Mouse (Mus musculus): ENCODE data around the gene Mxra7. TPM values are rescaled to one million over a fixed set of nuclear protein-coding genes. Genes with fewer than 3 reads are reported as not detected.

Mxra7 gene
- polyA plus RNA-seq, 1 experiment from 2014 or later = 61.8 TPM

GRCm38 (mm10) chr11:116857183-116857850 is 29.5 kb upstream of the Mxra7 start:
- Histone ChIP-seq H3K27me3 (ENCODE audit: control insufficient read depth, insufficient read depth, low read length) (no peaks in the 10 kb centered on the region), H3K9ac (ENCODE audit: low read depth, low read length) (no peak overlapping the region), H3K27ac (ENCODE audit: low read depth, low read length) (no peak overlapping the region), H3K4me1 (replicated peaks; ENCODE audit: control insufficient read depth, insufficient read depth, low read length) (peaks cover 5% of the 10 kb centered on the region; the same call in 1 of the 2 replicates), H3K9me3 (ENCODE audit: control insufficient read depth, low read length) (no peaks in the 10 kb centered on the region), H3K4me3 (ENCODE audit: low read depth, low read length) (no peak overlapping the region), H3K4me2 (replicated peaks; ENCODE audit: low read depth, low read length) (no peak overlapping the region), H3K36me3 (ENCODE audit: control insufficient read depth, insufficient read depth, low read length) (no peaks in the 10 kb centered on the region)
- ATAC-seq (ENCODE audit: low FRiP score) = no peak
- no peak for DNase-seq (ENCODE audit: low spot score)
- WGBS = 77% methylated on average over 12 of the region's 12 CpGs

GRCm38 (mm10) chr11:116854279-116854678 is 26.4 kb upstream of the Mxra7 start:
- peaks cover 10% of the 10 kb centered on the region for H3K4me1 ChIP-seq (replicated peaks; ENCODE audit: control insufficient read depth, insufficient read depth, low read length)
- peaks cover 2% of the 10 kb centered on the region; the same call in 1 of the 2 replicates for H3K36me3 ChIP-seq (ENCODE audit: control insufficient read depth, insufficient read depth, low read length)
- ATAC-seq (ENCODE audit: low FRiP score) = no peak
- no peaks in the 10 kb centered on the region for H3K27me3 ChIP-seq (ENCODE audit: control insufficient read depth, insufficient read depth, low read length)
- 49% methylated on average over 10 of the region's 10 CpGs for WGBS
- no peaks in the 10 kb centered on the region for H3K9me3 ChIP-seq (ENCODE audit: control insufficient read depth, low read length)
- peak overlapping the region; percentile 75 for H3K4me2 ChIP-seq (replicated peaks; ENCODE audit: low read depth, low read length)
- peak overlapping the region; percentile 97 for H3K9ac ChIP-seq (ENCODE audit: low read depth, low read length)
- no peak for DNase-seq (ENCODE audit: low spot score)
- H3K27ac ChIP-seq (ENCODE audit: low read depth, low read length) = no peak overlapping the region
- H3K4me3 ChIP-seq (ENCODE audit: low read depth, low read length) = peak overlapping the region; percentile 99

- ATAC-seq (ENCODE audit: low FRiP score) = peak; percentile 94
- H3K27ac ChIP-seq (ENCODE audit: low read depth, low read length) = peak overlapping the region; percentile 97
- DNase-seq (ENCODE audit: low spot score) = peak; percentile 98
- 1% methylated on average over 35 of the region's 36 CpGs for WGBS
- peak overlapping the region; percentile 97 for H3K9ac ChIP-seq (ENCODE audit: low read depth, low read length)
- peak overlapping the region; percentile 99 for H3K4me3 ChIP-seq (ENCODE audit: low read depth, low read length)
- no peaks in the 10 kb centered on the region for H3K27me3 ChIP-seq (ENCODE audit: control insufficient read depth, insufficient read depth, low read length)
- H3K4me1 ChIP-seq (replicated peaks; ENCODE audit: control insufficient read depth, insufficient read depth, low read length) = peaks cover 10% of the 10 kb centered on the region
- H3K4me2 ChIP-seq (replicated peaks; ENCODE audit: low read depth, low read length) = peak overlapping the region; percentile 75
- H3K36me3 ChIP-seq (ENCODE audit: control insufficient read depth, insufficient read depth, low read length) = peaks cover 2% of the 10 kb centered on the region; the same call in 1 of the 2 replicates
- no peaks in the 10 kb centered on the region for H3K9me3 ChIP-seq (ENCODE audit: control insufficient read depth, low read length)
These were observed 25.7 kb upstream of the Mxra7 start for GRCm38 (mm10) chr11:116853512-116853928.

GRCm38 (mm10) chr11:116852891-116853511 is 25.2 kb upstream of the Mxra7 start, which contains the start of gene Srsf2:
Gene Srsf2, minus strand, starts transcription at chr11:116853094.
- Histone ChIP-seq H3K4me2 (replicated peaks; ENCODE audit: low read depth, low read length) (peak within 1 kb of the TSS; percentile 75), H3K9me3 (ENCODE audit: control insufficient read depth, low read length) (no peaks in the 10 kb centered on the region), H3K27me3 (ENCODE audit: control insufficient read depth, insufficient read depth, low read length) (no peaks in the 10 kb centered on the region), H3K9ac (ENCODE audit: low read depth, low read length) (peak within 1 kb of the TSS; percentile 97), H3K36me3 (ENCODE audit: control insufficient read depth, insufficient read depth, low read length) (peaks cover 2% of the 10 kb centered on the region; the same call in 1 of the 2 replicates), H3K4me3 (ENCODE audit: low read depth, low read length) (peak within 1 kb of the TSS; percentile 99), H3K27ac (ENCODE audit: low read depth, low read length) (peak within 1 kb of the TSS; percentile 97), H3K4me1 (replicated peaks; ENCODE audit: control insufficient read depth, insufficient read depth, low read length) (peaks cover 10% of the 10 kb centered on the region)
- ATAC-seq (ENCODE audit: low FRiP score) = peak; percentile 91
- peak; percentile 98 for DNase-seq (ENCODE audit: low spot score)
- 1% methylated on average over 53 of the region's 74 CpGs for WGBS

GRCm38 (mm10) chr11:116852291-116852890 is 24.5 kb upstream of the Mxra7 start, which contains the start of gene Mfsd11:
Gene Mfsd11, plus strand, starts transcription at chr11:116852440.
- Histone ChIP-seq H3K36me3 (ENCODE audit: control insufficient read depth, insufficient read depth, low read length) (peaks cover 2% of the 10 kb centered on the region; the same call in 1 of the 2 replicates), H3K27ac (ENCODE audit: low read depth, low read length) (peak within 1 kb of the TSS; percentile 97), H3K4me3 (ENCODE audit: low read depth, low read length) (peak within 1 kb of the TSS; percentile 99), H3K4me1 (replicated peaks; ENCODE audit: control insufficient read depth, insufficient read depth, low read length) (peaks cover 10% of the 10 kb centered on the region), H3K9ac (ENCODE audit: low read depth, low read length) (peak within 1 kb of the TSS; percentile 97), H3K9me3 (ENCODE audit: control insufficient read depth, low read length) (no peaks in the 10 kb centered on the region), H3K4me2 (replicated peaks; ENCODE audit: low read depth, low read length) (peak within 1 kb of the TSS; percentile 75), H3K27me3 (ENCODE audit: control insufficient read depth, insufficient read depth, low read length) (no peaks in the 10 kb centered on the region)
- under 1% methylated on average over 70 of the region's 91 CpGs for WGBS
- DNase-seq (ENCODE audit: low spot score) (peak; percentile 77), ATAC-seq (ENCODE audit: low FRiP score) (peak; percentile 34; the same call in 1 of the 2 replicates)

GRCm38 (mm10) chr11:116851576-116852290 is 23.9 kb upstream of the Mxra7 start:
- ATAC-seq (ENCODE audit: low FRiP score) = no peak
- WGBS = under 1% methylated on average over 29 of the region's 29 CpGs

GRCm38 (mm10) chr11:116850833-116851477 is 23.1 kb upstream of the Mxra7 start:
- DNase-seq (ENCODE audit: low spot score) (no peak), ATAC-seq (ENCODE audit: low FRiP score) (no peak)
- Histone ChIP-seq H3K9me3 (ENCODE audit: control insufficient read depth, low read length) (no peaks in the 10 kb centered on the region), H3K9ac (ENCODE audit: low read depth, low read length) (peak overlapping the region; percentile 97), H3K4me1 (replicated peaks; ENCODE audit: control insufficient read depth, insufficient read depth, low read length) (peaks cover 10% of the 10 kb centered on the region), H3K27ac (ENCODE audit: low read depth, low read length) (no peak overlapping the region), H3K27me3 (ENCODE audit: control insufficient read depth, insufficient read depth, low read length) (no peaks in the 10 kb centered on the region), H3K4me3 (ENCODE audit: low read depth, low read length) (peak overlapping the region; percentile 99), H3K36me3 (ENCODE audit: control insufficient read depth, insufficient read depth, low read length) (peaks cover 2% of the 10 kb centered on the region; the same call in 1 of the 2 replicates), H3K4me2 (replicated peaks; ENCODE audit: low read depth, low read length) (peak overlapping the region; percentile 75)
- 47% methylated on average over 6 of the region's 6 CpGs for WGBS

More at GRCm38 (mm10) chr11:116851576-116852290, 23.9 kb upstream of the Mxra7 start:
- Histone ChIP-seq H3K4me3 (ENCODE audit: low read depth, low read length) (peak overlapping the region; percentile 99), H3K4me1 (replicated peaks; ENCODE audit: control insufficient read depth, insufficient read depth, low read length) (peaks cover 10% of the 10 kb centered on the region), H3K27ac (ENCODE audit: low read depth, low read length) (peak overlapping the region; percentile 97), H3K27me3 (ENCODE audit: control insufficient read depth, insufficient read depth, low read length) (no peaks in the 10 kb centered on the region), H3K9me3 (ENCODE audit: control insufficient read depth, low read length) (no peaks in the 10 kb centered on the region), H3K4me2 (replicated peaks; ENCODE audit: low read depth, low read length) (peak overlapping the region; percentile 75), H3K36me3 (ENCODE audit: control insufficient read depth, insufficient read depth, low read length) (peaks cover 2% of the 10 kb centered on the region; the same call in 1 of the 2 replicates), H3K9ac (ENCODE audit: low read depth, low read length) (peak overlapping the region; percentile 97)
- DNase-seq (ENCODE audit: low spot score) = no peak

GRCm38 (mm10) chr11:116850085-116850484 is 22.2 kb upstream of the Mxra7 start:
- H3K9me3 ChIP-seq (ENCODE audit: control insufficient read depth, low read length) = no peaks in the 10 kb centered on the region
- H3K27ac ChIP-seq (ENCODE audit: low read depth, low read length) = no peak overlapping the region
- peak overlapping the region; percentile 99 for H3K4me3 ChIP-seq (ENCODE audit: low read depth, low read length)
- 70% methylated on average over 4 of the region's 4 CpGs for WGBS
- H3K9ac ChIP-seq (ENCODE audit: low read depth, low read length) = no peak overlapping the region
- no peaks in the 10 kb centered on the region for H3K27me3 ChIP-seq (ENCODE audit: control insufficient read depth, insufficient read depth, low read length)
- DNase-seq (ENCODE audit: low spot score) (no peak), ATAC-seq (ENCODE audit: low FRiP score) (no peak)
- H3K36me3 ChIP-seq (ENCODE audit: control insufficient read depth, insufficient read depth, low read length) = peaks cover 2% of the 10 kb centered on the region; the same call in 1 of the 2 replicates
- peaks cover 10% of the 10 kb centered on the region for H3K4me1 ChIP-seq (replicated peaks; ENCODE audit: control insufficient read depth, insufficient read depth, low read length)
- H3K4me2 ChIP-seq (replicated peaks; ENCODE audit: low read depth, low read length) = peak overlapping the region; percentile 75; the same call in 1 of the 2 replicates

All from hindbrain, embryonic 11.5 days (tissue).